Mouse (Mus musculus): ENCODE measurements at regions not wholly inside any gene's neighbourhood (a gene's known extent, or its start where the extent isn't known, plus 50 kb on each side); places are given as distances from the start of the nearest gene placed in this dataset.

- no peak for TF ChIP-seq POLR2A (IDR thresholded peaks at IDR 0.05; ENCODE audit: control insufficient read depth, low read depth, low read length)
- TF ChIP-seq CTCF (IDR thresholded peaks at IDR 0.05; ENCODE audit: control insufficient read depth, insufficient read depth, insufficient replicate concordance, low read depth, low read length): no peak
Measured at GRCm38 (mm10) chr14:33812772-33813171, 110.6 kb upstream of the Gdf10 start.

Measured in testis, adult 2 months (tissue).